Mouse (Mus musculus): ENCODE results near the gene Vav3. TPM values are rescaled to one million over a fixed set of nuclear protein-coding genes. Genes with fewer than 3 reads are reported as not detected.

The Vav3 gene
- polyA plus RNA-seq, 1 experiment from 2014 or later, result 10.4 TPM

DNA sequence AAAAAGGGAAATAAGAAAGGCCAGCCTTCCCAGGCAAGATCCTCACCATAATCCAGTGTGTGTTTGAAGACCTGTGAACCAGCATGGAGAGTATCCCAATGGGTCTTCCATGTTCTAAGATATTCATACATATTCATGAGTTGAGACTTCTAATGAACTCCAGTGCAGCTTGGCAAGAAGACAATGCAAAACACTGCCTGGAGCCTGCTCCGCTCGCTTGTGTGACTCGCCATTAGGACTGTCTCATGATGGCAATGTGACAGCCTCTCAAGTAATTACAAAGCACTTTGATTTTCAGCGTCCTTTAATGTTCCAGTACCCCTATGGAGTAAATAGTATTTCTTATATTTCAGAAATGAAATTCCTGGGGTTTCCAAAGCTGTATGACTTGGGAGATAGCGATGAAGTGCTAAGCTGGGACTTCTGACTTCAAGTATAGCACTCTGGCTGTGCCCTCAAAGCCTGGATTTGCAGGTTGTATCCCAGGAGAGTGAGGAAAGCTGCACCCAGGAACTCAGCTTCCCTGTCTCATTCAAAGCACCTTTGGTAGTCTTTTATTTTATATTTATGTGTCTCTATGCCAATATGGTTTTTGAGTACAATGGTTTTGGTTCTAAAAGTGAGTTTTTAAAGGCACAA, 391.3 kb downstream of the Vav3 start:
- 91% methylated on average over 5 of the region's 5 CpGs for WGBS
- no peaks in the 10 kb centered on the region for H3K9me3 ChIP-seq (ENCODE audit: control insufficient read depth)
- H3K4me1 ChIP-seq (replicated peaks; ENCODE audit: control insufficient read depth, insufficient read depth, low read length), result no peaks in the 10 kb centered on the region
- no peaks in the 10 kb centered on the region for H3K36me3 ChIP-seq (ENCODE audit: control insufficient read depth, insufficient read depth)
- no peak overlapping the region for H3K27ac ChIP-seq (ENCODE audit: low read depth, low read length)
- ATAC-seq, result no peak
- H3K4me3 ChIP-seq (ENCODE audit: low read depth, low read length), result no peak overlapping the region
- H3K27me3 ChIP-seq (replicated peaks; ENCODE audit: control insufficient read depth, insufficient read depth, low read length), result no peaks in the 10 kb centered on the region
- TF ChIP-seq CTCF (IDR thresholded peaks at IDR 0.05; ENCODE audit: low read depth), result no peak
- no peak overlapping the region for H3K9ac ChIP-seq (ENCODE audit: low read depth, low read length)
- no peak overlapping the region for H3K4me2 ChIP-seq (replicated peaks; ENCODE audit: low read depth)

DNA sequence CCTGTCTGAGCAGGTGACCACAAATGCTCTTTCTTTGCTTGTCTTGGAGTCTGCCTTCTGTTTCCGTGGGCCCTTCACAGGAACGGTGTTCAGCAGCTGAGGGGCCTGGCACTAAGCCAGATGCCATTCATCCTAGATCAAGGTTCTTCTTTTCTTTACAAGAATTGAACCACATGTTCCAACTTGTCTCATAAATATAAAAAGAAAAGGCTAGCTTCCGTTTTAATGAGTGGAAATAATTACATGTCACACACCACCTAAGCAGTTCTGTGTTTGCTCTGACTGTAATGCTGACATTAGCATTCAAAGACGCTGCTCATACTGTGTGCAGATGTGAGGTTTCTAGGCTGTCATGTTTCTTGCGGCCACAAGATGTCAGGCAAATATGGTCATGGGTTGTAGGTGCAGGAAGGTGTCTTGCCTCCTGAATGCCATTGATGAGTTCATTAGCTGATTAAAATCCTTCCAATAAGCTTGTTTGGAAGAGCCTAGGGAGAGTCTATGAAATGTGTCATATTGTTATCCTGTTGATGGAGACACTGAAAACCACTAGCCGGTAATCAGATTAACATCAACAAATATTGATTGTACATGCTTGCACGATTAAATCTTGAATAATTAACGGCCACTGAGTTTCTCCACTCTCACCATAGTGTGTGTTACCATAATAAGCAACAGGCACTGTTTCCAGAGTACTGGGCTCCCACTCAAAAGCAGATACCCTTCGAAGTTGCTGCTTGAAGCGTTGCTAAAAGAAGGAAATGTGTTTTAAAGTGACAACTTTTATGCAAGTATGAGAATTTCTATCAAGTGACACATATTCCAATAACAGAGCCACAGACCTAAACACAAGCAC, 392.1 kb downstream of the Vav3 start:
- Histone ChIP-seq H3K4me3 (ENCODE audit: low read depth, low read length) (no peak overlapping the region), H3K4me1 (replicated peaks; ENCODE audit: control insufficient read depth, insufficient read depth, low read length) (no peaks in the 10 kb centered on the region), H3K27ac (ENCODE audit: low read depth, low read length) (no peak overlapping the region), H3K9me3 (ENCODE audit: control insufficient read depth) (no peaks in the 10 kb centered on the region), H3K27me3 (replicated peaks; ENCODE audit: control insufficient read depth, insufficient read depth, low read length) (no peaks in the 10 kb centered on the region), H3K36me3 (ENCODE audit: control insufficient read depth, insufficient read depth) (no peaks in the 10 kb centered on the region), H3K9ac (ENCODE audit: low read depth, low read length) (no peak overlapping the region), H3K4me2 (replicated peaks; ENCODE audit: low read depth) (no peak overlapping the region)
- peak; percentile 84 for TF ChIP-seq CTCF (IDR thresholded peaks at IDR 0.05; ENCODE audit: low read depth)
- WGBS, result 42% methylated on average over 10 of the region's 10 CpGs
- peak; percentile 73 for ATAC-seq

Other genes with a start within 250 kb of the Vav3 start
- 18.7 and 20.9 TPM in 2 replicates for gene Slc25a24, start 217.5 kb upstream of the Vav3 start, polyA plus RNA-seq (2015; fragmentation: Nextera tagmentation; extraction: Ambion mirVana)

All from intestine, postnatal 0 days (tissue).